Mouse (Mus musculus) olfactory bulb, adult 2 months (tissue): Measurements from ENCODE around the gene Parp1. TPM values are rescaled to one million over a fixed set of nuclear protein-coding genes. Genes with fewer than 3 reads are reported as not detected.

Source experiments
- H3K27ac ChIP-seq: fragments of 200-500 bp; 2 replicates; pipeline ENCODE4 v1.5.1; 2012; ENCODE audit warnings: low read depth, low read length; ENCODE audit not compliant: insufficient read depth
- H3K4me1 ChIP-seq: fragments of 200-500 bp; 2 replicates; pipeline ENCODE4 v1.6.1; 2012; ENCODE audit warnings: low read length; ENCODE audit not compliant: control insufficient read depth, insufficient read depth
- H3K4me3 ChIP-seq: fragments of 200-500 bp; 2 replicates; pipeline ENCODE4 v1.5.1; 2012; ENCODE audit warnings: mild to moderate bottlenecking, low read depth, low read length, moderate library complexity; ENCODE audit not compliant: insufficient read depth
- CTCF ChIP-seq: fragments of 200-500 bp; IDR thresholded peaks from 2 replicates; pipeline ENCODE4 v1.5.1; 2012; ENCODE audit warnings: low read depth, mild to moderate bottlenecking, low read length, moderate library complexity; ENCODE audit not compliant: insufficient read depth
- POLR2A ChIP-seq: fragments of 200-500 bp; IDR thresholded peaks from 2 replicates; pipeline ENCODE4 v1.6.1; 2012; ENCODE audit warnings: mild to moderate bottlenecking, low read depth, low read length, moderate library complexity; ENCODE audit not compliant: insufficient read depth
- WGBS: fragments of 180-500 bp; shearing (Covaris S2); methylation state at CpG from one replicate; pipeline ENCODE4 v1.1.7; 2018; 5-methylcytosine and 5-hydroxymethylcytosine counted together
- polyA plus RNA-seq: library from polyadenylated mRNA; stranded (reverse); fragments of >200 nt; gene quantifications from 2 replicates; pipeline ENCODE4 v1.2.4, GENCODE M21; 2012; ENCODE audit warnings: low replicate concordance; ENCODE audit not compliant: missing spikeins, insufficient read depth, insufficient read length

Parp1 gene
- polyA plus RNA-seq, 1 experiment = not detected

GRCm38 (mm10) chr1:180541251-180541650 lies 27.5 kb upstream of the Parp1 start:
- Histone ChIP-seq H3K4me3 (no peak overlapping the region), H3K4me1 (peaks cover 3% of the 10 kb centered on the region; the same call in 1 of the 2 replicates), H3K27ac (no peak overlapping the region)
- 68% methylated on average over 2 of the region's 2 CpGs for WGBS
- TF ChIP-seq POLR2A = no peak
- TF ChIP-seq CTCF = no peak

DNA sequence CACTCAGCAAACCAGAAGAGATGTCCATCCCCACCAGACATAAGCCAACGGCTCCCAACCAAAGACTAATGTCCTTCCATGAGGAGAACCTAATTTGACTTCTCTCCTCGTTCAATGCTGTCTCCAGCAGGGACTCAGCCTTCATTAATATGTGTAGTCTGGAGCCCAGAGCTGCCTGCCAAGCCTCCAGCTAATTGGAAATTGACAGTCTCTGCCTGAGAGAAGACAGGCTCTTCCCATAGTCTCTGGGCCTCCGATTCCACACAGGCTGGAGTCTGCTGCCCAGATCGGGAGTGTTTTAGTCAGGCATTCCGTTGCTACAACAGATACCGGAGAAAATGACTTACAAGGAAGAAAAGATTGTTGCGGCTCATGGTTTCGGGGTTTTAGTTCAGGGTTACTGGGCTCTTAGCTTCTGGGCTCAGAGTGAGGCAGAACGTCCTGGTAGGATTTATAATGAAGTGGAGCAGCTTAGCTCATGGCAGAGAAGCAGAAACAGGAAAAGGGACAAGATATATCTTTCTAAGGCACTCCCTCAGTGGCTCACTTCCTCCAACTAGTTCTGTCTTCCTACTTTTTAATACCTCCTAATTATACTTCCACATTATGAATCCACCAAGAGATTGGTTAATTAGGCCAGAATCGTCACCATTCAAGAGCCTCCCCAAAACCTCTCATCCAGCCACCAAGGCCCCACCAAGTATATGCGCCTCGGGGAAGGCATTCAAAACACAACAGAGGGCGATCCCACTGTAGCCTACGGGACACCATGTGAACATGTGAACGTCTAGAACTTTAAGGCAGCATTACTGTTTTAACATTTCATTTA lies 26.6 kb upstream of the Parp1 start:
- TF ChIP-seq CTCF (no peak), POLR2A (no peak)
- WGBS = 65% methylated on average over 15 of the region's 15 CpGs
- Histone ChIP-seq H3K4me3 (no peak overlapping the region), H3K4me1 (peaks cover 3% of the 10 kb centered on the region; the same call in 1 of the 2 replicates), H3K27ac (no peak overlapping the region)

DNA sequence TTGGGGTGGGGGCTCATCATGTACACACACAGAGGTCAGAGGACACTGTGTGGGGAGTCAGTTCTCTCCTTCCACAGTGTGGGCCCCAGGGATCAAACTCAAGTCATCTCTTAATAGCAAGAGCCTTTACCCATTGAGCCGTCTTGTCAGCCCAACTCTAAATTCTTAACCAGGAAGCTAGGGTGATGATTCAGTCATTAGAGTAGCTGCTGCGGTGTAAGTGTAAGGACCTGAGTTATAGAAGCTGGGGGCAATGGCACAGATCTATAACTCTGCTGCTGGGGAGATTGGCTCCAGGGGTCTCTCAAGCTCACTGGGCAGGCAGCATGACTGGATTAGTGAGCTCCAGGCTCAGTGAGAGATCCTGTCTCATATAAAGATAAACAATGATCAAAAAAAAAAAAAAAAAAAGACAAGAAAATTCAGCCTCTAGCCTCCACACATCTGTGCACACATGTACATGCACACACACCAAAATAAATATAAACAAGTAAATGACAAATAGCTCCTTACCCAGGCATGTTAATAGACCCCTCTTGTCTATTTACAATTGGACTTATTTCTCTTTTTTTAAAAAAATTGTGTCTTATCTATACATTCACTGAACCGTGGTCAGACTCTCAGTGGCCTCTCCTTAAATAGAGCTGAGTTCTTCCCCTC lies 25.9 kb upstream of the Parp1 start:
- Histone ChIP-seq H3K27ac (no peak overlapping the region), H3K4me3 (no peak overlapping the region), H3K4me1 (peaks cover 3% of the 10 kb centered on the region; the same call in 1 of the 2 replicates)
- 94% methylated on average over 3 of the region's 3 CpGs for WGBS
- no peak for TF ChIP-seq POLR2A
- TF ChIP-seq CTCF = no peak

DNA sequence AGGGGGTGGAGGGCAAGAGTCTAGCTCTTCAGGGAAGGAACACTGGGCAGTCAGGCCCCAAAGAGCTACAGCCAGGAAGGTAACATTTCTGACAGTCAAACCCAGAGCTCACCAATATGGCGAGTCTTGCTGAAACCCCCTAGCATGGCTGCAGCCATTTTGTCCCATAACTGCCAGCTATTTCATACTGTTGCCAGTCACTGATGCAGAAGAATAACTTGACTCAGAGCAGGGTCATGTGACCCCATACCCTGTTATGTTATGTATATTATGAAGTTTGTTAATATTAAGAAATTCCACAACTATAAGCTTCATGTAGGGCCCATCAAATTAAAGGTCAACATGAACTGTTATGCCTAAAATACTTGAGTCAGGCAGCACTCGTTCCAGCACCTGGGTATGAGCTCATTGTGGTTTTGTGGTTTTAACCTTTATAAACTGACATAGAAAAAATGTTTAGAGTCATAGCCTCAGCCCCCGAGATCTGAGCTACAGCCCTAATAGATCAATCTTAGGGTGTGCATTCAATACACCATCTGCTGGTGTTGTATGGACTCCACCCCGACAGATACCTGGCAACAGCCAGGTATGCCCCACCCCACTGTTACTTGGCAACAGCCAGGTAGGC lies 22.7 kb upstream of the Parp1 start:
- Histone ChIP-seq H3K27ac (no peak overlapping the region), H3K4me1 (peaks cover 3% of the 10 kb centered on the region; the same call in 1 of the 2 replicates), H3K4me3 (no peak overlapping the region)
- 87% methylated on average over 4 of the region's 4 CpGs for WGBS
- TF ChIP-seq POLR2A = no peak
- TF ChIP-seq CTCF = no peak

DNA sequence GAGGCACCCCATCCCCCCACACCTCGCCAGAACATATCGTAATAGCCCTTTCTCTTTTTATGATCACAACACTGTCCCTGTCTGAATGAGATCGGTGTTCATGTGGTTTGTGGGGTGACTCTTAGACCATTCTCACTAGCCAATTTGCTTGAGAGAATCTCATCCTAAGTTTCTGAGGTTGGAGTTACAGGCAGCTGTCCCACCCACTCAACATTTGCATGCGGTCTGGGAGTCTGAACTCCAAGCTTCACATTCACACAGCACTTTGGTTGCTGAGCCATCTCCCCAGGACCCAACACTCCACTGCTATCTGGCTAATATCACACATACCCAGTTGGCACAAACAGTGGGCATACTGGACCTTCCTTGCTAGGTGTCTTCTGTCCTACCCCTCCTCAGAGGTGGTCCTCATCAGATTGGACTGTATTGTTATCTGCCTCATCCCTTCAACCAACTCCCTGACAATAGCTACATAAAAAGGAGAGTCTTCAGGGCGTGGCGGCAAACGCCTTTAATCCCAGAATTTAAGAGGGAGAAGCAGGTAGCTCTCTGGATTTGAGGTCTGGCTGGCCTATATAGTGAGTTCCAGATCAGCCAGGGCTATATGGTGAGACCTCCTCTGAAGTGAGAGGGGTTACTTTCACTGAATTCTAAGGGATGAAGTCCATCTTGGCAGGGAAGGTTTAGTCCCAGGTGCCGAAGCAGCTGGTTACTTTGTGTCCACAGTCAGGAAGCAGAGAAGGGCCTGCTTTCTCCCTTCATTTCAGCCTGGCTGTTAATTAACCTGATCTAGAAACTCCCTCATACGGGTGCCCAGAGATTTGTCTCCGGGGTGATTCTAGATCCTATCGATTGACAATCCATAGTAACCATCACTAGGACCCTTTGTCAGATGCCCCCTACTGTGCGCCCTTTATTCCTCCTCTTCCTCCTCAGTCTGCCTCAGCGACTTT lies 21.6 kb upstream of the Parp1 start:
- Histone ChIP-seq H3K4me1 (no peaks in the 10 kb centered on the region), H3K27ac (no peak overlapping the region), H3K4me3 (no peak overlapping the region)
- TF ChIP-seq POLR2A = no peak
- 71% methylated on average over 13 of the region's 13 CpGs for WGBS

GRCm38 (mm10) chr1:180547751-180548669 lies 20.7 kb upstream of the Parp1 start:
- TF ChIP-seq CTCF = no peak
- TF ChIP-seq POLR2A = no peak
- Histone ChIP-seq H3K4me1 (no peaks in the 10 kb centered on the region), H3K4me3 (no peak overlapping the region), H3K27ac (no peak overlapping the region)
- 22% methylated on average over 16 of the region's 16 CpGs for WGBS

DNA sequence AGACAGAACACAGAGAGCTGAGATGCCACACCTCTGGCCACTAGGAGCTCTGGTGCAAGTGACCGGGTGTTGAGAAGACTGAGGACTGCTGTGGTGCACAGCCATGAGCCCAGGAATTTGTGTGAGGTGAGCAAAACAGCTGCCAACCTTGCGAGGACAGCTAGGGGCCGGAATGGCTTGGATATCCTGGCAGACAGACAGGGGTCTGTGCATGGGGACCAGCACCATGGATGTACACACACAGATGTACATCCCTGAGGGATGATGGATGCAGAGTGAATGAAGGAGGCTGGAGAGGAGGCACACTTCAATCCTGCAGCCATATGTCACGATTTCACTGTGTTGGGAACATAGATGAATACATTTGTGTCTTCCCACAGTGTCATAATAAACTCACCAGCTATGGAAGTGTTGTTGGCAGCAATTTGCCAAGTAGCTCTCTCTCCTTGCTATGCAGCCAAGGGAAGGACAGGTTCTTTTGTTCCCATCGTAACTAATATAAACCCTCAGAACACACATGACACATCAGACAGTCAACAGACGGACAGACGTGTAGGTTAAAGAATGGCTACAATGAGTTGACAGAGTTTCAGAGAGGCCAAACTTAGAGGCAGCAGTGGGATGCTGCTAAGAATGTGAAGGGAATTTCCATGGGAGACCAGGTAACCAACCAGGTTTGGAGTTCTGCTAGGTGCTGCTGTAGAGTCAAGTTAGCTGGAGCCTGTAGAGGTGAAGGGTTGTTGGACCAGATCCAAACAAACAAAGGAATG lies 19.0 kb upstream of the Parp1 start:
- whole genome bisulfite sequencing = 85% methylated on average over 7 of the region's 7 CpGs
- Histone ChIP-seq H3K4me1 (no peaks in the 10 kb centered on the region), H3K4me3 (no peak overlapping the region), H3K27ac (no peak overlapping the region)
- TF ChIP-seq CTCF = no peak
- TF ChIP-seq POLR2A = no peak
